Mouse (Mus musculus): ENCODE measurements at regions not wholly inside any gene's neighbourhood (a gene's known extent, or its start where the extent isn't known, plus 50 kb on each side); places are given as distances from the start of the nearest gene placed in this dataset.

GRCm38 (mm10) chr14:102092557-102092956 is 362.8 kb downstream of the Lmo7 start:
- TF ChIP-seq CTCF (IDR thresholded peaks at IDR 0.05; ENCODE audit: borderline replicate concordance, control insufficient read depth, extremely low read depth, insufficient read depth, low read length, poor library complexity) (no peak), POLR2A (IDR thresholded peaks at IDR 0.05; ENCODE audit: control insufficient read depth, extremely low read depth, insufficient read depth, low read length, poor library complexity) (no peak)

Data from thymus, adult 2 months (tissue).